ENCODE assay signal across 19 mouse cellular contexts in the genomic region with DNA sequence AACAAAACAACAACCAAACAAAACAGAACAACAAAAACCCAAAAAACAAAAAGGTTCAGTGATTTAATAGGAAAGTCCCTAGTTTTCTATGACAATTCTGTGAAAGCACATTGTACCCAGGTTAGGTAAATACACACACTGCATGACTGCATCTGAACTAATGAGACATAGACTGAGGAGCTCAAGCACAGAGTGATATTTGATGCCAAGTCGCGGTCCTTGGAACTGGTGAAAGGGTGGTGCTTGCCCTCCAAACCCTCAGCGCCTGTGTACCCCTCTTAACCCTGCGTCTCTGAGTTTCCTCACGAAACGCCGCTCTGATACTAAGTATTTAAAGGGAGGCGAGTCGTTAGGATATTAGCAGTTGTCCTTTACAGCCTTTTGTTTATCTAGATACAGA. TPM values are rescaled to one million over a fixed set of nuclear protein-coding genes. Genes with fewer than 3 reads are reported as not detected.
"Had no signal": no experiment of that assay in that cellular context is flagged by ENCODE, and none has a peak within 500 bp of the region (broad histone marks: within the 10 kb centered on the region; RNA-seq: fewer than 3 reads in every experiment).

No protein-coding gene starts in this region.

- H3K27ac ChIP-seq: lung, embryonic 15.5 days; macrophage; midbrain, embryonic 13.5 days; midbrain, embryonic 15.5 days; neural tube, embryonic 12.5 days; stomach, embryonic 15.5 days; stomach, postnatal 0 days had no signal

- DNase-seq: lung, adult 2 months; lung, postnatal 14 days; lung, postnatal 36 days; right cerebral cortex, postnatal 14 days; thymus, adult 2 months; thymus, postnatal 25 days; thymus, postnatal 4 days had no signal

- H3K4me1 ChIP-seq: lung, embryonic 15.5 days; midbrain, embryonic 13.5 days; neural tube, embryonic 12.5 days; stomach, embryonic 15.5 days had no signal

- H3K4me2 ChIP-seq: lung, embryonic 15.5 days; midbrain, embryonic 11.5 days; midbrain, embryonic 13.5 days; midbrain, embryonic 15.5 days; neural tube, embryonic 12.5 days; stomach, embryonic 15.5 days had no signal

- H3K27me3 ChIP-seq: lung, embryonic 15.5 days; megakaryocyte, embryonic 14.5 days; midbrain, embryonic 13.5 days; midbrain, embryonic 15.5 days; neural tube, embryonic 12.5 days; stomach, embryonic 15.5 days had no signal

- H3K4me3 ChIP-seq: lung, embryonic 15.5 days; midbrain, embryonic 13.5 days; midbrain, embryonic 15.5 days; neural tube, embryonic 12.5 days; stomach, embryonic 15.5 days had no signal

- H3K9me3 ChIP-seq: lung, embryonic 15.5 days; megakaryocyte, embryonic 14.5 days; midbrain, embryonic 13.5 days; midbrain, embryonic 15.5 days; neural tube, embryonic 12.5 days; stomach, embryonic 15.5 days had no signal

- H3K9ac ChIP-seq: lung, embryonic 15.5 days; midbrain, embryonic 13.5 days; midbrain, embryonic 15.5 days; neural tube, embryonic 12.5 days; stomach, embryonic 15.5 days had no signal

- ATAC-seq: lung, postnatal 0 days; midbrain, embryonic 13.5 days; midbrain, embryonic 15.5 days had no signal

RNA-seq across cellular contexts. Expression of a gene that starts 37.0 kb away (rescaled TPM):
- polyA plus RNA-seq: lung, adult 2 months; lung, embryonic 15.5 days; lung, postnatal 0 days; macrophage; spleen, adult 2 months; stomach, postnatal 0 days; urinary bladder, adult 2 months had no signal
